22 mouse cellular contexts compared by ENCODE assay signal in genomic region chr8:46698162-46698561, GRCm38 (mm10).
"Had no signal": no experiment of that assay in that cellular context is flagged by ENCODE, and none has a peak within 500 bp of the region (broad histone marks: within the 10 kb centered on the region; RNA-seq: fewer than 3 reads in every experiment).

No protein-coding gene starts in this region.

- H3K27me3 ChIP-seq: kidney, embryonic 15.5 days; limb, embryonic 13.5 days; midbrain, embryonic 13.5 days had no signal

- ATAC-seq: liver, postnatal 0 days; lung, postnatal 0 days; midbrain, embryonic 13.5 days; midbrain, embryonic 16.5 days had no signal

- H3K36me3 ChIP-seq: kidney, embryonic 15.5 days; limb, embryonic 10.5 days; limb, embryonic 13.5 days; midbrain, embryonic 10.5 days; midbrain, embryonic 13.5 days had no signal

- H3K4me2 ChIP-seq: kidney, embryonic 15.5 days; limb, embryonic 13.5 days; lung, embryonic 14.5 days; midbrain, embryonic 13.5 days had no signal

- H3K4me1 ChIP-seq: kidney, embryonic 15.5 days; limb, embryonic 10.5 days; midbrain, embryonic 10.5 days; midbrain, embryonic 13.5 days had no signal

- H3K9ac ChIP-seq: kidney, embryonic 15.5 days; limb, embryonic 13.5 days; liver, embryonic 14.5 days; liver, postnatal 0 days; lung, embryonic 14.5 days; midbrain, embryonic 13.5 days had no signal

- H3K27ac ChIP-seq: kidney, embryonic 15.5 days; limb, embryonic 10.5 days; limb, embryonic 13.5 days; liver, embryonic 14.5 days; macrophage; midbrain, embryonic 10.5 days; midbrain, embryonic 13.5 days; stomach, postnatal 0 days had no signal

- DNase-seq: kidney, adult 8-10 months; kidney, postnatal 10 days; kidney, postnatal 36 days; layer of hippocampus, postnatal 36 days; liver; liver, postnatal 0 days; lung, embryonic 14.5 days; right cerebral cortex, adult 18-20 months; right cerebral cortex, postnatal 14 days; right cerebral cortex, postnatal 4 days; thymus, postnatal 25 days had no signal

- H3K4me3 ChIP-seq: kidney, embryonic 15.5 days; limb, embryonic 10.5 days; limb, embryonic 13.5 days; megakaryocyte, embryonic 14.5 days; midbrain, embryonic 10.5 days; midbrain, embryonic 13.5 days had no signal

- H3K9me3 ChIP-seq: kidney, embryonic 15.5 days; limb, embryonic 10.5 days; limb, embryonic 13.5 days; midbrain, embryonic 10.5 days; midbrain, embryonic 13.5 days had no signal
